Mouse (Mus musculus): ENCODE results near the gene Amn. TPM values are rescaled to one million over a fixed set of nuclear protein-coding genes. Genes with fewer than 3 reads are reported as not detected.

Gene Amn
- total and polyA plus RNA-seq, 3 experiments = 0.12 to 0.14 TPM; not detected in 1

DNA sequence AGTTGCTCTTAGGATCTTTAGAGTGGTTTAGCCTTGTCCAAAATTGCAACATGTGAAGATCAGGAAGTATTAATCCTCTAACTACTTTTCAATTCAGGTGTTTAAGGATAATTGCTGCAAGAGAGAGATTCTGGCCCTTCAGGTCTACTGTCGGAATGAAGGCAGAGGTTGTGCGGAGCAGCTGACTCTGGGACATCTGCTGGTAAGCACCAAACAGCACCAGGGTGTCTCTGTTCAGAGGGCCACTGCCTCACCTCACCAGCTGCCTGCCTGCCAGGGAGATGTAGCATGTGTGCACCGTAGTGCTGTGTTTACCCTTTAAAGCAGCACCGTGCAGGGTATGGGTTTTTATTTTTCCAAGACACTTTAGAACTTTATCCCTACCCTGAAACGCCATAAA lies 28.5 kb upstream of the Amn start:
- no peak for TF ChIP-seq HCFC1 (IDR thresholded peaks at IDR 0.05; ENCODE audit: low read depth, low read length)
- TF ChIP-seq CHD1 (IDR thresholded peaks at IDR 0.05; ENCODE audit: low read depth, low read length) = no peak
- TF ChIP-seq KAT2A (conservative IDR thresholded peaks at IDR 0.05; ENCODE audit: low read depth, low read length) = no peak
- TF ChIP-seq ZC3H11A (IDR thresholded peaks at IDR 0.05; ENCODE audit: low read depth, low read length) = no peak
- no peak for TF ChIP-seq MAFK (IDR thresholded peaks at IDR 0.05; ENCODE audit: borderline replicate concordance, low read depth, low read length)
- no peak for TF ChIP-seq NELFE (IDR thresholded peaks at IDR 0.05; ENCODE audit: low read depth, low read length)
- TF ChIP-seq UBTF (IDR thresholded peaks at IDR 0.05; ENCODE audit: borderline replicate concordance, insufficient read depth, low read depth, low read length) = no peak
- no peak for TF ChIP-seq MAZ (IDR thresholded peaks at IDR 0.05; ENCODE audit: low read depth, low read length)
- TF ChIP-seq E2F4 (IDR thresholded peaks at IDR 0.05; ENCODE audit: borderline replicate concordance, low read depth, low read length) = no peak
- no peak for TF ChIP-seq GABPA (IDR thresholded peaks at IDR 0.05; ENCODE audit: low read depth, low read length)
- TF ChIP-seq RAD21 (IDR thresholded peaks at IDR 0.05; ENCODE audit: low read depth, low read length) = no peak
- no peak for TF ChIP-seq CHD2 (IDR thresholded peaks at IDR 0.05; ENCODE audit: low read length)
- TF ChIP-seq USF2 (IDR thresholded peaks at IDR 0.05; ENCODE audit: borderline replicate concordance in 1 of 2, insufficient read depth in 1 of 2, low read depth in 1 of 2, low read length in 2 of 2) = no peak
- Histone ChIP-seq H3K36me3 (ENCODE audit: control insufficient read depth in 1 of 2, insufficient read depth in 2 of 2, low read length in 2 of 2) (peaks cover 0 to 9% of the 10 kb centered on the region in 2 experiments; a peak in 2 of 4 replicates), H3K27me3 (ENCODE audit: control insufficient read depth in 1 of 2, insufficient read depth in 2 of 2, low read length in 2 of 2) (no peaks in the 10 kb centered on the region), H3K4me3 (ENCODE audit: control insufficient read depth in 1 of 2, insufficient read depth in 1 of 2, low read depth in 2 of 2, low read length in 2 of 2) (no peak overlapping the region), H3K9me3 (replicated peaks; ENCODE audit: insufficient read depth, low read length) (no peaks in the 10 kb centered on the region), H3K27ac (ENCODE audit: control insufficient read depth, low read depth, low read length) (no peak overlapping the region), H3K9ac (ENCODE audit: control insufficient read depth, low read depth, low read length, poor library complexity, severe bottlenecking) (no peak overlapping the region), H3K4me1 (ENCODE audit: control insufficient read depth in 1 of 2, insufficient read depth in 2 of 2, low read length in 2 of 2) (0 out of 4 replicates have a peak, but pooled peaks cover 0 to 2% of the 10 kb centered on the region in 2 experiments), H3K79me2 (ENCODE audit: control insufficient read depth, insufficient read depth, low read length, poor library complexity) (no peaks in the 10 kb centered on the region)
- DNase-seq (ENCODE audit: low read depth, low spot score) = no peak

DNA sequence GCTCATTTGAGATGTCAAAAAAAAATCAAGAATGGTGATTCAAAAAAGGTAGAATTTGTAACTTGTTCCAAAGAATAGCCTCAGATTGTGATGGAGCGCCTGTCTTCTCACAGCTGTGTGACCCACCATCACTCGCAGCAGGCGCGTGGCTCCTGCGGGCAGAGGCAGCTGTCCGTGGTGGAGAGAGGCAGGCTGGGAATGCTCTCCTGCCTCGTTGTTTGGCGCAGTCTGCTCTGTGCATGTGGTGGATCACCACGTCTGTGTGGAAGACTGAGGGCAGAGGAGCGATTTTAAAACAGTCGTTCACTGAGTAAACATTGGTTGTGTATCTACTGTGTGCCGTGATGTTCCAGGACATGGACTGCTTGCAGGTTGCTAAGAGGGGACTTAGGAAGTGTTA lies 27.2 kb upstream of the Amn start:
- H3K27me3 ChIP-seq (ENCODE audit: control insufficient read depth in 1 of 2, insufficient read depth in 2 of 2, low read length in 2 of 2) = no peaks in the 10 kb centered on the region
- no peak overlapping the region for H3K27ac ChIP-seq (ENCODE audit: control insufficient read depth, low read depth, low read length)
- no peak overlapping the region for H3K4me3 ChIP-seq (ENCODE audit: control insufficient read depth in 1 of 2, insufficient read depth in 1 of 2, low read depth in 2 of 2, low read length in 2 of 2)
- H3K4me1 ChIP-seq (ENCODE audit: control insufficient read depth in 1 of 2, insufficient read depth in 2 of 2, low read length in 2 of 2) = 0 out of 4 replicates have a peak, but pooled peaks cover 0 to 2% of the 10 kb centered on the region in 2 experiments
- H3K9me3 ChIP-seq (replicated peaks; ENCODE audit: insufficient read depth, low read length) = no peaks in the 10 kb centered on the region
- H3K79me2 ChIP-seq (ENCODE audit: control insufficient read depth, insufficient read depth, low read length, poor library complexity) = no peaks in the 10 kb centered on the region
- TF ChIP-seq USF1 (IDR thresholded peaks at IDR 0.05; ENCODE audit: low read depth, low read length) = no peak
- no peak for TF ChIP-seq MAFK (IDR thresholded peaks at IDR 0.05; ENCODE audit: borderline replicate concordance, low read depth, low read length)
- H3K9ac ChIP-seq (ENCODE audit: control insufficient read depth, low read depth, low read length, poor library complexity, severe bottlenecking) = no peak overlapping the region
- no peak for DNase-seq (ENCODE audit: low read depth, low spot score)
- peaks cover 0 to 11% of the 10 kb centered on the region in 2 experiments; a peak in 2 of 4 replicates for H3K36me3 ChIP-seq (ENCODE audit: control insufficient read depth in 1 of 2, insufficient read depth in 2 of 2, low read length in 2 of 2)

DNA sequence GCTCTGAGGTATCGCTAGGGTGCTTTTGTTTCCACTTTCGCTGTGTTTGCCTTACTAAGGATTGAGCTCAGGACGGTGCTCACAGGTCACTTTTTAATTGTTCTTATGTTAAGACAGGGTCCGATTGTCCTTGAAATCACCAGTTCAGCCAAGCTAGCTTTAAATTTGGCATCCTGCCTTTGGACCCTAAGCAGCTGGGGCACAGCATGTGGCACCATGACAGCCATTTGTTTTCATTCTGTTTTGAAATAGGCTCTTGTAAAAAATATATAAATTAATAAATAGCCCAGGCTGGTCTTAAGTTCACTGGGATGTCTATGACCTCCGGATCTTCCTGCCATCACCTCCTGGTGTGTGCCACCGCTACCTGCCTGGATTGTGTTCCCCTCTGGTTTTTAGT lies 25.8 kb upstream of the Amn start:
- Histone ChIP-seq H3K36me3 (ENCODE audit: control insufficient read depth in 1 of 2, insufficient read depth in 2 of 2, low read length in 2 of 2) (peaks cover 0 to 10% of the 10 kb centered on the region in 2 experiments; a peak in 2 of 4 replicates), H3K27ac (ENCODE audit: control insufficient read depth, low read depth, low read length) (no peak overlapping the region)

More for the DNA sequence above, 25.8 kb upstream of the Amn start:
- H3K4me1 ChIP-seq (ENCODE audit: control insufficient read depth in 1 of 2, insufficient read depth in 2 of 2, low read length in 2 of 2) = 0 out of 4 replicates have a peak, but pooled peaks cover 0 to 2% of the 10 kb centered on the region in 2 experiments
- no peak overlapping the region for H3K9ac ChIP-seq (ENCODE audit: control insufficient read depth, low read depth, low read length, poor library complexity, severe bottlenecking)
- H3K27me3 ChIP-seq (ENCODE audit: control insufficient read depth in 1 of 2, insufficient read depth in 2 of 2, low read length in 2 of 2) = no peaks in the 10 kb centered on the region
- no peak for DNase-seq (ENCODE audit: low read depth, low spot score)
- no peak overlapping the region for H3K4me3 ChIP-seq (ENCODE audit: control insufficient read depth in 1 of 2, insufficient read depth in 1 of 2, low read depth in 2 of 2, low read length in 2 of 2)
- H3K9me3 ChIP-seq (replicated peaks; ENCODE audit: insufficient read depth, low read length) = no peaks in the 10 kb centered on the region
- H3K79me2 ChIP-seq (ENCODE audit: control insufficient read depth, insufficient read depth, low read length, poor library complexity) = no peaks in the 10 kb centered on the region
- TF ChIP-seq EP300 (IDR thresholded peaks at IDR 0.05; ENCODE audit: low read depth in 1 of 2, low read length in 2 of 2) (no peak), TCF12 (IDR thresholded peaks at IDR 0.05; ENCODE audit: low read depth, low read length) (no peak), MYB (IDR thresholded peaks at IDR 0.05; ENCODE audit: low read depth, low read length) (no peak), CTCF (IDR thresholded peaks at IDR 0.05 in 2 of 3, conservative IDR thresholded peaks at IDR 0.05 in 1 of 3; ENCODE audit: control insufficient read depth in 1 of 3, insufficient read depth in 1 of 3, low read depth in 2 of 3, low read length in 3 of 3, poor library complexity in 1 of 3, severe bottlenecking in 1 of 3) (no peak)

Measured in MEL (cell line).